Mouse (Mus musculus) heart, embryonic 11.5 days (tissue): ENCODE results near the gene Steap4. TPM values are rescaled to one million over a fixed set of nuclear protein-coding genes. Genes with fewer than 3 reads are reported as not detected.
"Not testable (repeated sequence)": the region's sequence is repeated elsewhere in the genome, so short reads cannot be mapped to it uniquely, and the experiment has no call there.

Experiments used
- ATAC-seq: fragments of 200-750 bp; cut with Nextera tagmentation; replicated peaks from 2 replicates; pipeline ENCODE4 v1.8.0; 2017; ENCODE audit warnings: moderate library complexity; ENCODE audit not compliant: insufficient number of reproducible peaks, low FRiP score, low TSS enrichment
- H3K27ac ChIP-seq: fragments of 300-500 bp; sonication (generic); 2 replicates; pipeline ENCODE4 v1.5.1; 2014; ENCODE audit warnings: mild to moderate bottlenecking, low read depth, low read length
- H3K27me3 ChIP-seq: fragments of 300-500 bp; sonication (generic); 2 replicates; pipeline ENCODE4 v1.6.1; 2014; ENCODE audit warnings: mild to moderate bottlenecking, low read length, mixed read lengths; ENCODE audit not compliant: control insufficient read depth, insufficient read depth
- H3K36me3 ChIP-seq: fragments of 300-500 bp; sonication (generic); 2 replicates; pipeline ENCODE4 v1.6.1; 2014; ENCODE audit warnings: mild to moderate bottlenecking, low read length, moderate library complexity, mixed read lengths; ENCODE audit not compliant: control insufficient read depth, insufficient read depth
- H3K4me1 ChIP-seq: fragments of 300-500 bp; sonication (generic); 2 replicates; pipeline ENCODE4 v1.6.1; 2014; ENCODE audit warnings: low read length; ENCODE audit not compliant: control insufficient read depth, insufficient read depth
- H3K4me2 ChIP-seq: fragments of 300-500 bp; sonication (generic); 2 replicates; pipeline ENCODE4 v1.6.1; 2014; ENCODE audit warnings: mild to moderate bottlenecking, moderate library complexity
- H3K4me3 ChIP-seq: fragments of 300-500 bp; sonication (generic); 2 replicates; pipeline ENCODE4 v1.5.1; 2014; ENCODE audit warnings: low read depth, low read length
- H3K9ac ChIP-seq: fragments of 300-500 bp; sonication (generic); 2 replicates; pipeline ENCODE4 v1.6.1; 2014; ENCODE audit warnings: mild to moderate bottlenecking, low read depth, low read length, moderate library complexity
- H3K9me3 ChIP-seq: fragments of 300-500 bp; sonication (generic); replicated peaks from 2 replicates; pipeline ENCODE4 v1.6.1; 2016; ENCODE audit warnings: low read length; ENCODE audit not compliant: control insufficient read depth
- WGBS: fragments of 180-500 bp; shearing (Covaris S2); extraction: QIAGEN DNeasy Blood & Tissue Kit; methylation state at CpG from one replicate; pipeline ENCODE4 v1.1.7; 2014; ENCODE audit not compliant: insufficient replicate concordance; 5-methylcytosine and 5-hydroxymethylcytosine counted together
- polyA plus RNA-seq: library from polyadenylated mRNA; unstranded; fragments of >200 nt; fragmentation: Nextera tagmentation; extraction: Ambion mirVana; gene quantifications from 2 replicates; pipeline ENCODE4 v1.2.1, GENCODE M21; 2014

Steap4 gene
- polyA plus RNA-seq, 1 experiment from 2014 or later = 0.13 TPM

DNA sequence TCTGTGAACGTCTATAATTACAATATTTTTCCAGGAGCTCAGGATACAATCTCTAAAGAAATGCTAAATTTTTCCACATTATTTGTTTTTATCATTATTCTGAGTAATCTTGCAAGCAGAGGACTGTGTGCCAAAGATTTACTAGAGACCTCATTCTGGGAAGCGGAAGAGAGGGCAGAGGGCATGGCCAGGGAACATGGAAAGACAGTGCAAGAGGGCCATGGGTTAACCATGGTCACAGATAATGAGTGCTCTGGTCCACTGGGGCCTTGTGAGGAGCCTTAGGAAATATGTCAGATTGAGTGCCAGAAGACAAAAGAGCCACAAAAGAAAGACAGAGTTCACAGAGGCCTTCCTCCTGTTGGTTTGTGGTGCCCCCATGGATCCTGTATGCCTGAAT, 12.0 kb downstream of the Steap4 start:
- Histone ChIP-seq H3K9me3 (no peaks in the 10 kb centered on the region), H3K27ac (no peak overlapping the region), H3K9ac (no peak overlapping the region), H3K36me3 (no peaks in the 10 kb centered on the region), H3K4me1 (no peaks in the 10 kb centered on the region), H3K4me3 (no peak overlapping the region), H3K4me2 (no peak overlapping the region), H3K27me3 (no peaks in the 10 kb centered on the region)
- ATAC-seq = no peak
- 80% methylated on average over 2 of the region's 2 CpGs for WGBS

GRCm38 (mm10) chr5:7974522-7975197, 14.4 kb downstream of the Steap4 start:
- 83% methylated on average over 11 of the region's 11 CpGs for WGBS
- no peak overlapping the region for H3K9ac ChIP-seq
- no peaks in the 10 kb centered on the region for H3K27me3 ChIP-seq
- H3K36me3 ChIP-seq = no peaks in the 10 kb centered on the region
- H3K4me2 ChIP-seq = no peak overlapping the region
- H3K4me1 ChIP-seq = no peaks in the 10 kb centered on the region
- no peak for ATAC-seq
- no peak overlapping the region for H3K27ac ChIP-seq
- H3K9me3 ChIP-seq = no peaks in the 10 kb centered on the region
- no peak overlapping the region for H3K4me3 ChIP-seq

GRCm38 (mm10) chr5:7980586-7980985, 20.3 kb downstream of the Steap4 start:
- WGBS = 54% methylated on average over 5 of the region's 5 CpGs
- Histone ChIP-seq H3K4me1 (no peaks in the 10 kb centered on the region), H3K36me3 (no peaks in the 10 kb centered on the region), H3K4me3 (no peak overlapping the region), H3K4me2 (no peak overlapping the region), H3K27me3 (no peaks in the 10 kb centered on the region), H3K9me3 (no peaks in the 10 kb centered on the region), H3K27ac (no peak overlapping the region), H3K9ac (no peak overlapping the region)
- ATAC-seq = no peak

- Histone ChIP-seq H3K36me3 (no peaks in the 10 kb centered on the region), H3K27me3 (no peaks in the 10 kb centered on the region), H3K9me3 (no peaks in the 10 kb centered on the region), H3K4me1 (no peaks in the 10 kb centered on the region), H3K4me3 (no peak overlapping the region), H3K9ac (no peak overlapping the region), H3K4me2 (no peak overlapping the region), H3K27ac (no peak overlapping the region)
- no peak for ATAC-seq
- WGBS = 77% methylated on average over 1 of the region's 1 CpGs
Observed at GRCm38 (mm10) chr5:7987962-7988361, 27.7 kb downstream of the Steap4 start.

GRCm38 (mm10) chr5:7988415-7988814, 28.2 kb downstream of the Steap4 start:
- no peaks in the 10 kb centered on the region for H3K36me3 ChIP-seq
- no peak overlapping the region for H3K9ac ChIP-seq
- ATAC-seq = no peak
- H3K4me3 ChIP-seq = no peak overlapping the region
- H3K4me2 ChIP-seq = no peak overlapping the region
- H3K27me3 ChIP-seq = no peaks in the 10 kb centered on the region
- H3K9me3 ChIP-seq = no peaks in the 10 kb centered on the region
- WGBS = 70% methylated on average over 4 of the region's 4 CpGs
- no peak overlapping the region for H3K27ac ChIP-seq
- no peaks in the 10 kb centered on the region for H3K4me1 ChIP-seq

DNA sequence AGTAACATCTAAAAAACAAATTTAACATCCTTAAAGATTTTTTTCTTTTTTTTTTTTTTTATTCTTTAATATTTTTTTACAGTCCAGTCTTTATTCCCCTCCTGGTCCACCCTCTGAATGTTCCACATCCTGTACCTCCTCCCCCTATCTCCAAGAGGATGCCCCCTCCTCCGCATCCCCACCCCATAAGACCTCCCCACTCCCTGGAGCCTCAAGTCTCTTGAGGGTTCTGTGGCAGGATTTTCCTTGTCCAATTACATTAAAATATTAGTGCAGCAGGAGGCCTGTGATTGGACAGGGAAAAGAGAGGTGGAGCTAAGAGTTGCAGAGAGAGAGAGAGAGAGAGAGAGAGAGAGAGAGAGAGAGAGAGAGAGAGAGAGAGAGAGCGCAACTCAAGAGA, 31.4 kb downstream of the Steap4 start:
- H3K4me3 ChIP-seq, H3K9ac ChIP-seq, H3K9me3 ChIP-seq, H3K4me2 ChIP-seq, H3K36me3 ChIP-seq, H3K27ac ChIP-seq, H3K4me1 ChIP-seq, ATAC-seq, H3K27me3 ChIP-seq: not testable (repeated sequence)
- WGBS = 86% methylated on average over 2 of the region's 2 CpGs

DNA sequence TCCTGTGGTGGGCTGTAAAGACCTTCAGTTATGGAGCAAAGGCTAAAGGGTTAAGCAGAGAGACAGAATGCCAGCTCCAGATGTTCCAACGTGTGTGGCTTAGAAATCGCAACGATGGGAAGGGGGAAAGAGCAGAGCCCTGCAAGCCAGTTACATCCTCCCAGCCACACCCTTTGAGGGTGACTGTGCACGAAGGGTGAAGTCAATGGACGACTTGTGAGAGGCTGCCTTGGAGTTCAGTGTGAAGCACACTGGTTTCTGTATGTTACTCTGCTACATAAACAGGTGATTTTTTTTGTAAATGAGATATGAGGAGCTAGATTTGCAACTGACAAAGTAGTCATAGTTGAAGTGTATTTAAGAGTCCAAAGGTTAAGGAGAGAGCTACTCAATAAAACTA, 33.5 kb downstream of the Steap4 start:
- 54% methylated on average over 5 of the region's 5 CpGs for WGBS
- Histone ChIP-seq H3K9me3 (no peaks in the 10 kb centered on the region), H3K27ac (no peak overlapping the region), H3K4me1 (no peaks in the 10 kb centered on the region), H3K4me3 (no peak overlapping the region), H3K4me2 (no peak overlapping the region), H3K36me3 (no peaks in the 10 kb centered on the region), H3K9ac (no peak overlapping the region), H3K27me3 (no peaks in the 10 kb centered on the region)
- no peak for ATAC-seq

DNA sequence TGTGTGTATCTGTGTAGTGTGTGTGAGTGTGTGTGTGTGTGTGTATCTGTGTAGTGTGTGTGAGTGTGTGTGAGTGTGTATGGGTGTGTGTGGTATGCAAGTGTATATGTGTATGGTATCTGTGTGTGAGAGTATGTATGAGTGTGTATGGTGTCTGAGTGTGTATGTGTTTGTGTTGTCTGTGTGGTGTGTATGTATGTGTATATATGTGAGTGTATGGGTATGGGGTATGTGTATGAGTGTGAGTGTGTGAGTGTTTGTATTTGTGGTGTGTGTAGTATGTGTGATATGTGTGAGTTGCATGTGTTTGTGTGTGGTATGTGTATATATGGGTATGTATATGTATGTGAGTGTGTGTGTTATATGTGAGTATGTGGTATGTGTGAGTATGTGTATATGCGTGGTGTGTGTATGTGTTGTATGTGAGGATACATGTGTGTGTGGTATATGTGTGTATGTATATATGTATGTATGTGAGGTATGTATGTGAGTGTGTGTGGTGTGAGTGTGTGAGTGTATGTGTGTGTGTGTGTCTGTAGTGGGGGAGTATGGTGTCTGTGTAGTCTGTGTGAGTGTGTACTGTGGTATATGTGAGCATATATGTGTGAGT, 35.1 kb downstream of the Steap4 start:
- WGBS = 95% methylated on average over 1 of the region's 1 CpGs
- Histone ChIP-seq H3K4me2 (no peak overlapping the region), H3K9me3 (no peaks in the 10 kb centered on the region), H3K27me3 (no peaks in the 10 kb centered on the region), H3K27ac (no peak overlapping the region), H3K4me1 (no peaks in the 10 kb centered on the region), H3K9ac (no peak overlapping the region), H3K36me3 (no peaks in the 10 kb centered on the region), H3K4me3 (no peak overlapping the region)
- ATAC-seq = 0 out of 2 replicates have a peak, but pooled peaks have one; percentile 18
